11 mouse cellular contexts compared by ENCODE assay signal in the genomic region with DNA sequence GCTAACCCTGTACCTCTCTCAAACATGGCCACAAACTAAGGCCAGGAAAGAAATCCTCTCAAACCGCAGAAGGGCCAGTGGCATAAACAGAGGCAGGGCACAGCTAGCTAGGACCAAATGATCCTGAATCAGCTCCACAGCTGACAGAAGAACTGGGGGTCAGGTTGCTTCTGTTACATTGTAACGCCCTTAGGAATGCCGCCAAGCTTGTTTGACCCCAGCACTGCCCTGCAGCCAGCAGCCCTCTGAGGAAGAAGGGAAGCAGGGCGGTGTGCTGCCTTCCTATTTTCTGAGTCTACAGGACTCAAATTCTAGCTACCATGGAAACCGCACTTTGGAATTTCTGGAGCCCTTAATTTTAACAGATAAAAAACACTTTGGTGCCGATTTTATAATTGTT. TPM values are rescaled to one million over a fixed set of nuclear protein-coding genes. Genes with fewer than 3 reads are reported as not detected.
DNase-seq lines count a peak whose midpoint lies in the region; ATAC-seq and TF ChIP-seq lines count a peak whose summit lies in the region.
"Had no signal": no experiment of that assay in that cellular context is flagged by ENCODE, and none has a peak within 500 bp of the region (broad histone marks: within the 10 kb centered on the region; RNA-seq: fewer than 3 reads in every experiment).

No protein-coding gene starts in this region.

- no peak for TF ChIP-seq POLR2A in kidney, adult 2 months (IDR thresholded peaks at IDR 0.05; ENCODE audit: low read depth, low read length)

- H3K27me3 ChIP-seq in forebrain, postnatal 0 days (ENCODE audit: insufficient read depth, low read length): no peaks in the 10 kb centered on the region; the same call in 1 of the 2 replicates
- H3K27me3 ChIP-seq in forebrain, embryonic 10.5 days (ENCODE audit: poor library complexity, severe bottlenecking): no peaks in the 10 kb centered on the region
- no peaks in the 10 kb centered on the region for H3K27me3 ChIP-seq in midbrain, embryonic 15.5 days (replicated peaks)
- no peaks in the 10 kb centered on the region for H3K27me3 ChIP-seq in midbrain, embryonic 11.5 days (ENCODE audit: control insufficient read depth, insufficient read depth, low read length)
- H3K27me3 ChIP-seq in kidney, adult 2 months (replicated peaks; ENCODE audit: control insufficient read depth, insufficient read depth, low read length): no peaks in the 10 kb centered on the region
- H3K27me3 ChIP-seq in midbrain, postnatal 0 days (ENCODE audit: insufficient read depth, low read length): no peaks in the 10 kb centered on the region
- H3K27me3 ChIP-seq: midbrain, embryonic 12.5 days had no signal

- H3K4me2 ChIP-seq in forebrain, postnatal 0 days (ENCODE audit: low read depth): no peak overlapping the region
- H3K4me2 ChIP-seq in midbrain, embryonic 15.5 days: no peak overlapping the region
- H3K4me2 ChIP-seq in midbrain, embryonic 11.5 days: no peak overlapping the region
- no peak overlapping the region for H3K4me2 ChIP-seq in midbrain, postnatal 0 days (ENCODE audit: low read depth, low read length, poor library complexity, severe bottlenecking)
- H3K4me2 ChIP-seq: heart, embryonic 11.5 days; midbrain, embryonic 12.5 days had no signal

- no peak for TF ChIP-seq CTCF in forebrain, postnatal 0 days (IDR thresholded peaks at IDR 0.05; ENCODE audit: low read depth)
- TF ChIP-seq CTCF in kidney, adult 2 months (conservative IDR thresholded peaks at IDR 0.05; ENCODE audit: insufficient read depth, insufficient read length, low read depth, low read length): no peak
- TF ChIP-seq CTCF in midbrain, postnatal 0 days (IDR thresholded peaks at IDR 0.05): no peak

- H3K36me3 ChIP-seq in forebrain, postnatal 0 days (ENCODE audit: insufficient read depth): no peaks in the 10 kb centered on the region
- peaks cover 94% of the 10 kb centered on the region for H3K36me3 ChIP-seq in forebrain, embryonic 10.5 days (replicated peaks)
- H3K36me3 ChIP-seq in midbrain, embryonic 15.5 days (replicated peaks): no peaks in the 10 kb centered on the region
- H3K36me3 ChIP-seq in midbrain, embryonic 11.5 days (ENCODE audit: control insufficient read depth, insufficient read depth, low read length): peaks cover 13% of the 10 kb centered on the region
- H3K36me3 ChIP-seq in kidney, adult 2 months (ENCODE audit: control insufficient read depth, insufficient read depth, low read length): no peaks in the 10 kb centered on the region
- no peaks in the 10 kb centered on the region for H3K36me3 ChIP-seq in midbrain, postnatal 0 days (ENCODE audit: insufficient read depth, low read length)

- no peaks in the 10 kb centered on the region for H3K9me3 ChIP-seq in forebrain, postnatal 0 days (ENCODE audit: low read length)
- no peaks in the 10 kb centered on the region for H3K9me3 ChIP-seq in forebrain, embryonic 10.5 days
- no peaks in the 10 kb centered on the region for H3K9me3 ChIP-seq in midbrain, embryonic 15.5 days
- H3K9me3 ChIP-seq in midbrain, embryonic 11.5 days (ENCODE audit: control insufficient read depth, low read length): no peaks in the 10 kb centered on the region
- H3K9me3 ChIP-seq in midbrain, postnatal 0 days (ENCODE audit: low read length): no peaks in the 10 kb centered on the region
- H3K9me3 ChIP-seq: midbrain, embryonic 12.5 days had no signal

- H3K4me1 ChIP-seq in forebrain, postnatal 0 days (ENCODE audit: insufficient read depth): peaks cover 16% of the 10 kb centered on the region
- peaks cover 12% of the 10 kb centered on the region for H3K4me1 ChIP-seq in forebrain, embryonic 10.5 days
- peaks cover 10% of the 10 kb centered on the region; the same call in 1 of the 2 replicates for H3K4me1 ChIP-seq in midbrain, embryonic 15.5 days
- H3K4me1 ChIP-seq in midbrain, embryonic 11.5 days (ENCODE audit: control insufficient read depth, insufficient read depth, low read length): no peaks in the 10 kb centered on the region; the same call in 1 of the 2 replicates
- peaks cover 8% of the 10 kb centered on the region; the same call in 1 of the 2 replicates for H3K4me1 ChIP-seq in kidney, adult 2 months (ENCODE audit: control insufficient read depth, insufficient read depth, low read length)
- H3K4me1 ChIP-seq in midbrain, postnatal 0 days (ENCODE audit: insufficient read depth, low read length): peaks cover 8% of the 10 kb centered on the region; the same call in 1 of the 2 replicates
- H3K4me1 ChIP-seq: midbrain, embryonic 12.5 days had no signal

- no peak overlapping the region for H3K9ac ChIP-seq in forebrain, postnatal 0 days
- no peak overlapping the region for H3K9ac ChIP-seq in midbrain, embryonic 15.5 days
- no peak overlapping the region for H3K9ac ChIP-seq in midbrain, embryonic 11.5 days (ENCODE audit: low read length)
- no peak overlapping the region for H3K9ac ChIP-seq in midbrain, postnatal 0 days (replicated peaks; ENCODE audit: low read length, poor library complexity, severe bottlenecking)
- H3K9ac ChIP-seq: midbrain, embryonic 12.5 days had no signal

- H3K4me3 ChIP-seq in forebrain, postnatal 0 days (ENCODE audit: low read depth, low read length): no peak overlapping the region
- no peak overlapping the region for H3K4me3 ChIP-seq in forebrain, embryonic 10.5 days
- no peak overlapping the region for H3K4me3 ChIP-seq in midbrain, embryonic 15.5 days
- H3K4me3 ChIP-seq in midbrain, embryonic 11.5 days (ENCODE audit: low read depth, low read length): no peak overlapping the region
- no peak overlapping the region for H3K4me3 ChIP-seq in kidney, adult 2 months (ENCODE audit: insufficient read depth, low read depth, low read length)
- no peak overlapping the region for H3K4me3 ChIP-seq in midbrain, postnatal 0 days (ENCODE audit: low read depth, low read length)
- H3K4me3 ChIP-seq: midbrain, embryonic 12.5 days had no signal

- WGBS in forebrain, postnatal 0 days: 62% methylated on average over 6 of the region's 6 CpGs
- WGBS in forebrain, embryonic 10.5 days: 78% methylated on average over 6 of the region's 6 CpGs
- WGBS in midbrain, embryonic 15.5 days: 63% methylated on average over 6 of the region's 6 CpGs
- 76% methylated on average over 6 of the region's 6 CpGs for WGBS in midbrain, embryonic 11.5 days
- WGBS in kidney, adult 2 months: 21% methylated on average over 6 of the region's 6 CpGs
- 59% methylated on average over 6 of the region's 6 CpGs for WGBS in midbrain, postnatal 0 days

- ATAC-seq in forebrain, postnatal 0 days: peak; percentile 43; the same call in 1 of the 2 replicates
- ATAC-seq in midbrain, embryonic 15.5 days (replicated peaks): no peak
- ATAC-seq in midbrain, embryonic 11.5 days (ENCODE audit: low FRiP score): no peak
- no peak for ATAC-seq in midbrain, postnatal 0 days (ENCODE audit: low FRiP score)
- no peak for ATAC-seq in cerebellum, adult (ENCODE audit: insufficient number of reproducible peaks, low FRiP score, low TSS enrichment)

- peak overlapping the region; percentile 69 for H3K27ac ChIP-seq in forebrain, postnatal 0 days (ENCODE audit: low read depth, low read length)
- no peak overlapping the region for H3K27ac ChIP-seq in forebrain, embryonic 10.5 days
- H3K27ac ChIP-seq in midbrain, embryonic 15.5 days: 0 out of 2 replicates have a peak overlapping the region, but pooled peaks have one; percentile 21
- no peak overlapping the region for H3K27ac ChIP-seq in midbrain, embryonic 11.5 days (ENCODE audit: low read depth, low read length)
- H3K27ac ChIP-seq in kidney, adult 2 months (ENCODE audit: insufficient read depth, low read depth, low read length): peak overlapping the region; percentile 14; the same call in 1 of the 2 replicates
- H3K27ac ChIP-seq in midbrain, postnatal 0 days (ENCODE audit: low read depth, low read length): peak overlapping the region; percentile 52
- H3K27ac ChIP-seq: midbrain, embryonic 12.5 days had no signal

- no peak for DNase-seq in forebrain, postnatal 0 days
- no peak for DNase-seq in forebrain, embryonic 10.5 days (ENCODE audit: extremely low spot score, low spot score)
- DNase-seq in midbrain, embryonic 11.5 days (ENCODE audit: low spot score, missing footprints): no peak
- DNase-seq in kidney, adult 2 months: peak; percentile 78
- DNase-seq in midbrain, postnatal 0 days (ENCODE audit: low spot score): no peak
- no peak for DNase-seq in spleen, postnatal 14 days (ENCODE audit: low spot score in 2 of 2)
- DNase-seq: right cerebral cortex, postnatal 25 days had no signal

RNA-seq across cellular contexts. Expression of gene Cit, which starts 13.6 kb away (rescaled TPM):
- total RNA-seq in forebrain, postnatal 0 days (2014; rRNA removed): 15.8 and 23.3 TPM in 2 replicates
- polyA plus RNA-seq in forebrain, postnatal 0 days (2015; fragmentation: Nextera tagmentation; extraction: Ambion mirVana): 7.6 and 18.7 TPM in 2 replicates
- 42.6 and 48.9 TPM in 2 replicates for polyA plus RNA-seq in forebrain, embryonic 10.5 days (2016; fragmentation: Nextera tagmentation; extraction: Ambion mirVana)
- 25.8 and 26.9 TPM in 2 replicates for polyA plus RNA-seq in midbrain, embryonic 15.5 days (2015; fragmentation: Nextera tagmentation; extraction: Ambion mirVana)
- 27.6 and 30.7 TPM in 2 replicates for polyA plus RNA-seq in midbrain, embryonic 11.5 days (2014; fragmentation: Nextera tagmentation; extraction: Ambion mirVana)
- 4.5 and 4.8 TPM in 2 replicates for polyA plus RNA-seq in kidney, adult 2 months (2012; rRNA removed)
- total RNA-seq in midbrain, postnatal 0 days (2014; rRNA removed): 34.7 and 39.2 TPM in 2 replicates
- polyA plus RNA-seq in midbrain, postnatal 0 days (2015; fragmentation: Nextera tagmentation; extraction: Ambion mirVana): 31.6 and 35.9 TPM in 2 replicates

Comparison
In these comparisons a context has a peak if more than half of its experiments do, and no peak if none do; other contexts are left out.
1. H3K27ac ChIP-seq: peak in forebrain, postnatal 0 days (single experiment), midbrain, embryonic 15.5 days (single experiment), kidney, adult 2 months (single experiment) and midbrain, postnatal 0 days (single experiment); none in forebrain, embryonic 10.5 days (single experiment) and midbrain, embryonic 11.5 days (single experiment).